Mouse (Mus musculus): ENCODE results near the gene Cnrip1. TPM values are rescaled to one million over a fixed set of nuclear protein-coding genes. Genes with fewer than 3 reads are reported as not detected.
"Not testable (repeated sequence)": the region's sequence is repeated elsewhere in the genome, so short reads cannot be mapped to it uniquely, and the experiment has no call there.

Gene Cnrip1
- polyA plus RNA-seq, 1 experiment from 2014 or later: 19.6 TPM

- no peaks in the 10 kb centered on the region for H3K36me3 ChIP-seq (ENCODE audit: control insufficient read depth, insufficient read depth, low read length)
- H3K9ac ChIP-seq (ENCODE audit: low read length): no peak overlapping the region
- no peaks in the 10 kb centered on the region for H3K27me3 ChIP-seq (ENCODE audit: control insufficient read depth, insufficient read depth, low read length)
- DNase-seq (ENCODE audit: low spot score) (no peak), ATAC-seq (replicated peaks; ENCODE audit: low FRiP score) (no peak)
- H3K27ac ChIP-seq (ENCODE audit: low read depth, low read length): no peak overlapping the region
- H3K4me3 ChIP-seq (ENCODE audit: low read depth, low read length): no peak overlapping the region
- H3K4me1 ChIP-seq (replicated peaks; ENCODE audit: control insufficient read depth, insufficient read depth, low read length): no peaks in the 10 kb centered on the region
- 88% methylated on average over 7 of the region's 7 CpGs for WGBS
- peaks cover 4% of the 10 kb centered on the region; the same call in 1 of the 2 replicates for H3K9me3 ChIP-seq (ENCODE audit: control insufficient read depth, low read length)
- H3K4me2 ChIP-seq (ENCODE audit: low read depth, low read length, severe bottlenecking): no peak overlapping the region
These were observed 32.1 kb upstream of the Cnrip1 start for GRCm38 (mm10) chr11:17019328-17019727.

GRCm38 (mm10) chr11:17023206-17023605 lies 28.2 kb upstream of the Cnrip1 start:
- peaks cover 4% of the 10 kb centered on the region; the same call in 1 of the 2 replicates for H3K9me3 ChIP-seq (ENCODE audit: control insufficient read depth, low read length)
- no peak overlapping the region for H3K9ac ChIP-seq (ENCODE audit: low read length)
- DNase-seq (ENCODE audit: low spot score): no peak
- H3K27me3 ChIP-seq (ENCODE audit: control insufficient read depth, insufficient read depth, low read length): no peaks in the 10 kb centered on the region
- no peaks in the 10 kb centered on the region for H3K4me1 ChIP-seq (replicated peaks; ENCODE audit: control insufficient read depth, insufficient read depth, low read length)
- 88% methylated on average over 6 of the region's 6 CpGs for WGBS
- H3K4me3 ChIP-seq (ENCODE audit: low read depth, low read length): no peak overlapping the region
- H3K36me3 ChIP-seq (ENCODE audit: control insufficient read depth, insufficient read depth, low read length): no peaks in the 10 kb centered on the region
- ATAC-seq (replicated peaks; ENCODE audit: low FRiP score): no peak
- H3K27ac ChIP-seq (ENCODE audit: low read depth, low read length): no peak overlapping the region
- H3K4me2 ChIP-seq (ENCODE audit: low read depth, low read length, severe bottlenecking): no peak overlapping the region

- no peak overlapping the region for H3K9ac ChIP-seq (ENCODE audit: low read length)
- WGBS: 86% methylated on average over 3 of the region's 3 CpGs
- no peak for ATAC-seq (replicated peaks; ENCODE audit: low FRiP score)
- no peak overlapping the region for H3K4me2 ChIP-seq (ENCODE audit: low read depth, low read length, severe bottlenecking)
- H3K27ac ChIP-seq (ENCODE audit: low read depth, low read length): no peak overlapping the region
- no peaks in the 10 kb centered on the region for H3K36me3 ChIP-seq (ENCODE audit: control insufficient read depth, insufficient read depth, low read length)
- DNase-seq (ENCODE audit: low spot score): no peak
- no peaks in the 10 kb centered on the region for H3K27me3 ChIP-seq (ENCODE audit: control insufficient read depth, insufficient read depth, low read length)
- no peak overlapping the region for H3K4me3 ChIP-seq (ENCODE audit: low read depth, low read length)
- H3K9me3 ChIP-seq (ENCODE audit: control insufficient read depth, low read length): no peaks in the 10 kb centered on the region
- no peaks in the 10 kb centered on the region for H3K4me1 ChIP-seq (replicated peaks; ENCODE audit: control insufficient read depth, insufficient read depth, low read length)
These were observed 27.4 kb upstream of the Cnrip1 start for GRCm38 (mm10) chr11:17023984-17024383.

- Histone ChIP-seq H3K4me1 (replicated peaks; ENCODE audit: control insufficient read depth, insufficient read depth, low read length) (no peaks in the 10 kb centered on the region), H3K4me2 (ENCODE audit: low read depth, low read length, severe bottlenecking) (no peak overlapping the region), H3K9ac (ENCODE audit: low read length) (no peak overlapping the region), H3K27ac (ENCODE audit: low read depth, low read length) (no peak overlapping the region), H3K27me3 (ENCODE audit: control insufficient read depth, insufficient read depth, low read length) (no peaks in the 10 kb centered on the region), H3K36me3 (ENCODE audit: control insufficient read depth, insufficient read depth, low read length) (no peaks in the 10 kb centered on the region), H3K4me3 (ENCODE audit: low read depth, low read length) (no peak overlapping the region), H3K9me3 (ENCODE audit: control insufficient read depth, low read length) (no peaks in the 10 kb centered on the region)
- WGBS: 89% methylated on average over 2 of the region's 2 CpGs
- no peak for DNase-seq (ENCODE audit: low spot score)
- ATAC-seq (replicated peaks; ENCODE audit: low FRiP score): no peak
These were observed 5.6 kb upstream of the Cnrip1 start for GRCm38 (mm10) chr11:17045806-17046205.

- peak overlapping the region; percentile 77 for H3K4me2 ChIP-seq (ENCODE audit: low read depth, low read length, severe bottlenecking)
- H3K9ac ChIP-seq (ENCODE audit: low read length): peak overlapping the region; percentile 83
- DNase-seq (ENCODE audit: low spot score): no peak
- WGBS: 24% methylated on average over 6 of the region's 6 CpGs
- no peaks in the 10 kb centered on the region for H3K27me3 ChIP-seq (ENCODE audit: control insufficient read depth, insufficient read depth, low read length)
- peak; percentile 17; the same call in 1 of the 2 replicates for ATAC-seq (replicated peaks; ENCODE audit: low FRiP score)
- H3K27ac ChIP-seq (ENCODE audit: low read depth, low read length): no peak overlapping the region
- no peaks in the 10 kb centered on the region for H3K36me3 ChIP-seq (ENCODE audit: control insufficient read depth, insufficient read depth, low read length)
- no peaks in the 10 kb centered on the region for H3K4me1 ChIP-seq (replicated peaks; ENCODE audit: control insufficient read depth, insufficient read depth, low read length)
- no peaks in the 10 kb centered on the region for H3K9me3 ChIP-seq (ENCODE audit: control insufficient read depth, low read length)
- H3K4me3 ChIP-seq (ENCODE audit: low read depth, low read length): peak overlapping the region; percentile 53
These were observed 1.2 kb downstream of the Cnrip1 start for GRCm38 (mm10) chr11:17052476-17053049.

- not testable (repeated sequence) for H3K27ac ChIP-seq (ENCODE audit: low read depth, low read length); H3K4me1 ChIP-seq (replicated peaks; ENCODE audit: control insufficient read depth, insufficient read depth, low read length); H3K4me2 ChIP-seq (ENCODE audit: low read depth, low read length, severe bottlenecking); H3K9me3 ChIP-seq (ENCODE audit: control insufficient read depth, low read length); H3K4me3 ChIP-seq (ENCODE audit: low read depth, low read length); DNase-seq (ENCODE audit: low spot score); H3K36me3 ChIP-seq (ENCODE audit: control insufficient read depth, insufficient read depth, low read length); H3K9ac ChIP-seq (ENCODE audit: low read length); ATAC-seq (replicated peaks; ENCODE audit: low FRiP score); H3K27me3 ChIP-seq (ENCODE audit: control insufficient read depth, insufficient read depth, low read length)
- 97% methylated on average over 2 of the region's 2 CpGs for WGBS
These were observed 18.0 kb downstream of the Cnrip1 start for GRCm38 (mm10) chr11:17069360-17069759.

GRCm38 (mm10) chr11:17075656-17076055 lies 24.3 kb downstream of the Cnrip1 start:
- no peaks in the 10 kb centered on the region for H3K36me3 ChIP-seq (ENCODE audit: control insufficient read depth, insufficient read depth, low read length)
- DNase-seq (ENCODE audit: low spot score) (no peak), ATAC-seq (replicated peaks; ENCODE audit: low FRiP score) (no peak)
- H3K4me2 ChIP-seq (ENCODE audit: low read depth, low read length, severe bottlenecking): no peak overlapping the region
- no peak overlapping the region for H3K4me3 ChIP-seq (ENCODE audit: low read depth, low read length)
- H3K27ac ChIP-seq (ENCODE audit: low read depth, low read length): no peak overlapping the region
- H3K9me3 ChIP-seq (ENCODE audit: control insufficient read depth, low read length): no peaks in the 10 kb centered on the region
- no peaks in the 10 kb centered on the region for H3K4me1 ChIP-seq (replicated peaks; ENCODE audit: control insufficient read depth, insufficient read depth, low read length)
- H3K9ac ChIP-seq (ENCODE audit: low read length): no peak overlapping the region
- H3K27me3 ChIP-seq (ENCODE audit: control insufficient read depth, insufficient read depth, low read length): no peaks in the 10 kb centered on the region
- 90% methylated on average over 2 of the region's 2 CpGs for WGBS

GRCm38 (mm10) chr11:17082086-17082485 lies 30.7 kb downstream of the Cnrip1 start:
- ATAC-seq (replicated peaks; ENCODE audit: low FRiP score): no peak
- 59% methylated on average over 3 of the region's 3 CpGs for WGBS

GRCm38 (mm10) chr11:17082953-17083352 lies 31.6 kb downstream of the Cnrip1 start:
- peak; percentile 69; the same call in 1 of the 2 replicates for ATAC-seq (replicated peaks; ENCODE audit: low FRiP score)

More at GRCm38 (mm10) chr11:17082086-17082485, 30.7 kb downstream of the Cnrip1 start:
- H3K36me3 ChIP-seq (ENCODE audit: control insufficient read depth, insufficient read depth, low read length): no peaks in the 10 kb centered on the region
- H3K9ac ChIP-seq (ENCODE audit: low read length): no peak overlapping the region
- no peaks in the 10 kb centered on the region for H3K9me3 ChIP-seq (ENCODE audit: control insufficient read depth, low read length)
- no peaks in the 10 kb centered on the region for H3K4me1 ChIP-seq (replicated peaks; ENCODE audit: control insufficient read depth, insufficient read depth, low read length)
- no peaks in the 10 kb centered on the region for H3K27me3 ChIP-seq (ENCODE audit: control insufficient read depth, insufficient read depth, low read length)
- H3K27ac ChIP-seq (ENCODE audit: low read depth, low read length): no peak overlapping the region
- H3K4me2 ChIP-seq (ENCODE audit: low read depth, low read length, severe bottlenecking): no peak overlapping the region
- H3K4me3 ChIP-seq (ENCODE audit: low read depth, low read length): no peak overlapping the region
- DNase-seq (ENCODE audit: low spot score): no peak

More at GRCm38 (mm10) chr11:17082953-17083352, 31.6 kb downstream of the Cnrip1 start:
- no peak overlapping the region for H3K4me3 ChIP-seq (ENCODE audit: low read depth, low read length)
- no peak overlapping the region for H3K27ac ChIP-seq (ENCODE audit: low read depth, low read length)
- H3K9me3 ChIP-seq (ENCODE audit: control insufficient read depth, low read length): no peaks in the 10 kb centered on the region
- 56% methylated on average over 2 of the region's 2 CpGs for WGBS
- no peak overlapping the region for H3K9ac ChIP-seq (ENCODE audit: low read length)
- no peak for DNase-seq (ENCODE audit: low spot score)
- no peaks in the 10 kb centered on the region for H3K27me3 ChIP-seq (ENCODE audit: control insufficient read depth, insufficient read depth, low read length)
- H3K36me3 ChIP-seq (ENCODE audit: control insufficient read depth, insufficient read depth, low read length): no peaks in the 10 kb centered on the region
- H3K4me1 ChIP-seq (replicated peaks; ENCODE audit: control insufficient read depth, insufficient read depth, low read length): no peaks in the 10 kb centered on the region
- no peak overlapping the region for H3K4me2 ChIP-seq (ENCODE audit: low read depth, low read length, severe bottlenecking)
